Mouse (Mus musculus) liver, postnatal 0 days (tissue): Measurements from ENCODE around the gene Aldh3b3.

Experiments
- CTCF ChIP-seq: sonication (generic); IDR thresholded peaks from 2 replicates; pipeline ENCODE4 v1.5.1; 2016; ENCODE audit warnings: antibody characterized with exemption, low read depth
- EP300 ChIP-seq: IDR thresholded peaks from 2 replicates; pipeline ENCODE4 v1.6.1; 2016; ENCODE audit warnings: antibody characterized with exemption, low read depth, mild to moderate bottlenecking

DNA sequence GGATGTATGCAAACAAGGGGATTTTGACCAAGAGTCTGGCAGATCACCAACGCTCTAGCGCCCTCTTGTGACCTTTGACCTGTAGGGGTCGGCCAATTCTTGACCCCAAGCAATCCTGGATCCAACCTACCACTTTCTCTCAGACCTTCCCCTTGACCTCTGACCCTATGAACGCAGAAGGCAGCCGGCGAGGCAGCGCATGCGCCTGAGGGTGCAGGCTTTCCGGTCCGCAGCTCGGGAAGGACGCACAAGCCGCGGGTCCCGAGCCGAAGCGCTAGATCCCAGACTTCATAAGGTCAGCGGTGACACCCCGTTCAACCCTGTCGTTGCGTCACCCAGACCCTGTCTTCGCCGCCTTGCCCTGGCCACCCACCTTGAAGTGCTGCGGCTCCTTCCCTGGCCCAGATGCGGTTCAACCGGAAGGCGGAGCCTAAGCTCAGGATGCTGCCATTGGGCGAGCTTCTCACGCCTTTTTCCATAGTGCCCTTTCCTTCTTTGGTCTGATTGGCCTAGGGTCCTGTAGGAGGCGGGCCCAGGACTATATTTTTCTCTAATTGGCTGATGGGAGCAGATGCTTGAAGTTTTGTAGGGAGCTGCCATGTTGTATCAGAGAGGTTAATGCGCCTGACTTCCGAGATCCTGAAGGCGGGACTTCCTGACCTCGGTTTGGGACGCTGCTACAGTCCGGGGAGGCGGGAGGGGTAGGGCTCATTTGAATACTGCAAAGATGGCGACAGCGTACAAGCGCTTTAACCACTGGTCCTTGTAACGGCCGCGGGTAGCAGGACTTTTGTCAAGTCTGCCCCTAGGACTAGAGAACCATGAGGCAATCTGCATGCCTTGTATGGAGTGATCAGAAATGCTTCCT is 45.9 kb upstream of the Aldh3b3 start, which contains the start of gene Ndufs8:
- TF ChIP-seq CTCF (peak; percentile 50), EP300 (no peak)
